Mouse (Mus musculus) activated CD4-positive, CD25-positive, alpha-beta regulatory T cell, adult 4 months (primary cell): ENCODE results near the gene Thada. TPM values are rescaled to one million over a fixed set of nuclear protein-coding genes. Genes with fewer than 3 reads are reported as not detected.

Experiments
- ATAC-seq: one replicate; pipeline ENCODE4 v1.8.0; 2017
- polyA plus RNA-seq, 2 experiments: library from polyadenylated mRNA; unstranded; fragments of 100-300 nt; shearing (Covaris generic); gene quantifications; one replicate each; pipeline ENCODE4 v1.2.1; 2017

The Thada gene
- polyA plus RNA-seq, 2 experiments from 2014 or later, result 53.7 to 64.8 TPM

GRCm38 (mm10) chr17:84183291-84183781 is 282.7 kb downstream of the Thada start:
- ATAC-seq, result no peak

DNA sequence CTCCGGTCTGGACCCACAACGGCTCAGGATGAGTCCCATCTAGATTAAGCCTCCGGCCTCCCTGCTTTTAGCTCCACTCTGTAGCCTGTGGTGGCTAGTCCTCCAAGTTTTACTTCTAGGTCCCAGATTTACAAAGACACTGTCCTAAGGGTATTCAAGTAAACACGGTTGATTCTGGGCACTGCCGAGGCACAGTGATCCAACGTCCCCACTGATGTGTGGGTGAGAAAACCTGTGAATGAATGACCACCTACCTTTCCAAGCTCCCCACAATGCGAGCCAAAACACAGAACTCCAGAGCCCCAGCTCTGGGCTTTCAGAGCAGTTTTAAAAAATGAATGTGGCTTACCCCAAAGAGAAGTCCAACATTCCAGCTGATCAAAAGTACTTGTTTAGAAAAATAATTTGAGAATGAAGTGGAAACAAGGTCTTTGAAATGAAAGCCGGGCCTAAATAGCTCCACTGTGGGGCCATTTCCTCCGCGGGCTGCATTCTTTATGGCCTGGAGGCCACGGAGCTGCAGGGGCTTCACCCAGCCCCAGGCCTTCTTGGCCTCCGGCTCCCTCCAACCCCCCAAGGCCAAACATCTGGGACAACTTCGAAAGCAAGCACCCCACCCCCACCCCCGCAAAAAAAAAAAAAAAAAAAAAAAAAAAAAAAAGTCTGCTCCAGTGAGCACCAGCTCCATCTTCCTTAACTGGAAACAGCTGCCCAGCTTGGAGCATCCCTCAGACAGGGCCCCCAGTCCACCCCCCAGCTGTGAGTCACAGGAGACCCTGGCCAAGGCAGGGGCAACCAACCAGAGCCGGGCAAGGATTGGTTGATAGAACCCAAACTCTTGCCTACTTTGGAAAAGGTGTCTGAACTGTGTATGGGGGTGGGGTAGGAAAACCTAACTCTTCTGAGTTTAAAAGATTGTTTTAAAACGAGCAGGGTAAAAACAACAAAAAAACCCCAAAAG is 283.4 kb downstream of the Thada start:
- no peak for ATAC-seq

GRCm38 (mm10) chr17:84181502-84182310 is 284.3 kb downstream of the Thada start:
- ATAC-seq, result peak; percentile 13

GRCm38 (mm10) chr17:84180715-84181501 is 285.1 kb downstream of the Thada start:
- ATAC-seq, result peak; percentile 52

DNA sequence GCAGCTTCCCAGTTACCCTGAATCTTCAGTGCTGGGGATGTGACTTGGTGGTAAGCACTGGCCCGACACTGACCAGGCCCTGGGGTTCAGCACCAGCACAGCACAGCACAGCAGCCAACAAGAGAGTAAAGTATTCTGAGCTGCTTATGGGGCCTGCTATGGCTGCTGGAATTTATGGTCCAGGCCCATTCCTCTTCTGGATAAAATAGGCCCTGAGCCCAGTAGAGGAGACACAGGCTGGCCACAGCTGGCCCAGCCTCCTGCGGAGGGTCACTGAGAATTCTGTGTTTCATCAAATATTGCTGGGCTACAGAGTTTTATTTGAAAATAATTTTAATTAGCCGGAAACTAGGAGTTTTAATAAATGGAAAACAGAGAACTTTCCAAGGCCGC is 286.0 kb downstream of the Thada start:
- ATAC-seq, result no peak

DNA sequence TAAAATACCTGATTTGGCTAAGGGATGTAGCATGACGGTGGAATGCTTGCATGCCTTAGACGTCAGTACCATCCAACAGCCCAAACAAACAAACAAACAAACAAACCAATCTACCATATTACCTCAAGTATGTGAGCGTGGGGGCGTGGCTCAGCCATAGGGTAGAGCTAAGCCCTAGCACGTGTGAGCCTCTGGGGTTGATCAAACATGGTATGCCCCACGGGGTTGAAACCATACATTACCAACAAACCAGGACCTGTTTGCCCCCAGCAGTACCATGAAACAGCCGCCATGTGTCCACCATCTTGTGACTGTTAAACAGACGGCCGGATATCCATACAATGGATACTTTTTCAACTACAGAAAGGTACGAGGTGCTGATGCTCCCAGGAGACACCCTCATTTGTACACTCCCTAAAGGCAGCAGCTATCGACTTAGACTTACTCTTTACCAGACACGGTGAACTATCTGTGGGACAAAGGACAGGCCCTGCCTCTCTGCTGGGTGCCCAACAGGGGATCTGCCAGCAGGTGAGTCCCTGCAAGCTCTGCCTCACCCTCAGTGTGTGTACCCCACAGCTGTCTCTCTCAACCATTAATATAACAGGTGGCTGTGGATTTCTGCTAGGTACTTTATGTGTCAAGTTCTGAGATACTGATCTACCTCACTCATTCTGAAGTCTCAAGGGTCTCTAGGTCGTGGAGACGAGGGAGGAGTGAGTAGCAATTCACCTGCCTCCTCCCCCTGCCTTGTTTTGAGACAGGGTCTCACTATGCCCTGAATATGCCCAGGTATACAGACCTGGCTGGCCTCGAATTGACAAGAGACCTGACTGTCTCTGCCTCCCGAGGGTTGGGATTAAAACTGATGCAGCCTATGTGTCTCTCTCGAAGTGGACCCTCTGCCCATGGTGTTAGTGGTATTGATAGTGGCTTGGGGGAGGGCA is 286.7 kb downstream of the Thada start:
- ATAC-seq, result no peak

DNA sequence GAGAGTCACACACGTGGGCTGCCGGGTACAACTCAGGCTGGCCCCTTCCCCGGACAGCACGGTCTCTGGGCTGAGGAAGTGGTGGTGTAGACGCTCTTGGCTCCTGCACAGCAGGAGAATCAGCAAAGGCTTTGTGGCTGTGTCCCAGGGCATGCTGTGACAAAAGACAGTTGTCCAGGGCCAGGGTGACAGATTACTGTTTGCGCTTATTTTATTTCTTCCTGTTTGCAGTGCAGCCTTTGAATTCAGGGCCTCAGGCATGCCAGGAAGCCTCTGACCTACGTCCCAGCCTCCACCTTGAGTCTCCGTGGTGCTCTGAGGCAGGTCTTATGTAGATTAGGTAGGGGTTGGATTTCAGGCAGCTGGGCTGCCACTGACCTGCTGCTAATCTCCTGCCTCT is 288.5 kb downstream of the Thada start:
- ATAC-seq, result no peak

DNA sequence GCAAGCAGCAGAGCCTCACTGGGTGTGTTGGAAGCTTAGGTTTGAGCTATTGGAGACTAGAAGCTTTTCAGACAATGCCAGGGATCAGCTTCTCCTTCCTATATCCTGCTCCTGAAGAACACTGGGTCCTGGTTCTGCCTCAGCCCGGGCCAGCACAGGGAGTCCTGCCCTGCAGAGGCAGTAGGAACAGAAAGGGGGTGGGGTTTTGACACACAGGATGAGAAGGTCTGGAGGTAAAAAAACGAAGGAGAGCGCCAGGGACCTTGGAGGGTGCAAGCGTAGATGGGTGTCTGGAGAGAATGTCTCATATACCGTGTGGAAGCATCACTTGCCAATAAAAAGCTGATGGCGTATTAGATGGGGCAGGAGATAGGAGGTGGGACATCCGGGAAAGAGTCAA is 289.6 kb downstream of the Thada start:
- ATAC-seq, result no peak

GRCm38 (mm10) chr17:84175196-84175595 is 290.8 kb downstream of the Thada start:
- no peak for ATAC-seq

- ATAC-seq, result no peak
Measured at GRCm38 (mm10) chr17:84167377-84167776, 298.6 kb downstream of the Thada start.

GRCm38 (mm10) chr17:84166135-84166860 is 299.7 kb downstream of the Thada start:
- ATAC-seq, result peak; percentile 20

DNA sequence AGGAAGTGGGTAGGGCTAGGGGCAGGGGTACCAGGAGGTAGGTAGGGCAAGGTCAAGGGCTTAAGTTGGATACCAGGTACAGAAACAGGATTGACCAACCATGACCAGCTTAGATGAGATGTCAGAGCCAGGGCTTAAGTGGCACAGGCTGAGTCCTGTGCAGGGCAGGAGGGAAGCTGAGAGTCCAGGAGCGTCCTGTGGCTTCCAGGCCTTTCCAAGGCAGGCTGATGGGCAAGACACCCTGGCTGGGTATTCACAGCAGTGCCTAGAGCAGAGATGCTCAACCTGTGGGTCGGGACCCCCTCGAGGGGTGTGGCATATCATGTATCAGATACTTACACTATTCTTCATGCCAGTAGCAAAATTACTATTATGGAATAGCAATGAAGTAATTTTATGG is 300.3 kb downstream of the Thada start:
- ATAC-seq, result no peak

- ATAC-seq, result no peak
Measured at GRCm38 (mm10) chr17:84164146-84164545, 301.9 kb downstream of the Thada start.

GRCm38 (mm10) chr17:84163066-84163785 is 302.8 kb downstream of the Thada start:
- ATAC-seq, result peak; percentile 71

- no peak for ATAC-seq
Measured at GRCm38 (mm10) chr17:84162211-84162760, 303.7 kb downstream of the Thada start.

GRCm38 (mm10) chr17:84161231-84161854 is 304.7 kb downstream of the Thada start:
- ATAC-seq, result peak; percentile 21

GRCm38 (mm10) chr17:84158891-84159290 is 307.1 kb downstream of the Thada start:
- no peak for ATAC-seq

DNA sequence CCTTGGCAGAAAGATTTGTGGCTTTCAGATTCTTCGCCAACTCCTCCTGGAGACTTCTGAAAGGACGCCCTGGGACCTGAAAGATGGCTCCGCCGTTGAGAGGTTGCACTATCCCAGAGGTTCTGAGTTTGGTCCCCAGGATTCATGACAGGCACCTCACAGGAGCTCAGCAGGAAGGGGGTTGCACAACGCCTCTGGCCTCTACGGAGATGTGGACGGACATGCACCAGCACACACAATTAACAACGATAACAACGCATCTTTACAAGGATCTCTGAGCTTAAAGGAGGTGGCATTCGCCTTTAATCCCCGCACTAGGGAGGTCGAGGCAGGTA is 307.6 kb downstream of the Thada start:
- ATAC-seq, result no peak
